Mouse (Mus musculus): Measurements from ENCODE around the gene Fam72a.

DNA sequence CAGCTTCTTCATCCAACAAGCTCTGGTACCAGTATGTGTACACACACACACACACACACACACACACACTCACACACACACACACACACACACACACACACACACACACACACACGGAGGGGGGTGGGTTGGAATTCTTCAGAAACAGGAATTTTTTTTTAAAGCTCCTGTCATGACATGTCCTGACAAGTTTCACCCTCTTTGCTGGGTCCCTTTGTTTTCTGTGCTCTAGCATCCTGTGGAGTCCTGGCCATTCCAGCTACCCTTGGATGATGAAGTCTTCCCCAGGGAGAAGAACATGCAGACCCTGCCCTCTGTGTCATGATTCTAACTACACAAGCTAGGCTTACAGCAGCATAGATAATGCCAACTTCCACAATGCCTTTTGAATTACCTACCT, 13.5 kb upstream of the Fam72a start:
- TF ChIP-seq CTCF (IDR thresholded peaks at IDR 0.05; ENCODE audit: low read depth) (no peak), EP300 (IDR thresholded peaks at IDR 0.05; ENCODE audit: low read depth) (no peak)

Measured in liver, embryonic 14.5 days (tissue).